Mouse (Mus musculus): ENCODE measurements at regions not wholly inside any gene's neighbourhood (a gene's known extent, or its start where the extent isn't known, plus 50 kb on each side); places are given as distances from the start of the nearest gene placed in this dataset.

- Histone ChIP-seq H3K4me1 (ENCODE audit: control insufficient read depth, insufficient read depth, insufficient read length, low read length) (no peaks in the 10 kb centered on the region), H3K4me3 (ENCODE audit: insufficient read depth, low read depth, low read length) (no peak overlapping the region), H3K27ac (replicated peaks; ENCODE audit: low read depth, low read length) (0 out of 2 replicates have a peak overlapping the region, but pooled peaks have one; percentile 47)
Observed at GRCm38 (mm10) chr9:40581854-40582253, 50.7 kb upstream of the Gramd1b start.

All from brown adipose tissue, adult 24 weeks (tissue).